Mouse (Mus musculus) stomach, embryonic 15.5 days (tissue): ENCODE results near the gene Dppa1. TPM values are rescaled to one million over a fixed set of nuclear protein-coding genes. Genes with fewer than 3 reads are reported as not detected.

ENCODE experiments used
- ATAC-seq: fragments of 200-750 bp; cut with Nextera tagmentation; 2 replicates; pipeline ENCODE4 v1.8.0; 2017; ENCODE audit warnings: low read depth, moderate number of reproducible peaks, moderate TSS enrichment; ENCODE audit not compliant: insufficient read depth, low FRiP score
- H3K27ac ChIP-seq: fragments of 300-500 bp; sonication (generic); 2 replicates; pipeline ENCODE4 v1.5.1; 2015; ENCODE audit warnings: mild to moderate bottlenecking, inconsistent platforms
- H3K27me3 ChIP-seq: fragments of 300-500 bp; sonication (generic); replicated peaks from 2 replicates; pipeline ENCODE4 v1.6.1; 2015; ENCODE audit warnings: inconsistent platforms
- H3K36me3 ChIP-seq: fragments of 300-500 bp; sonication (generic); 2 replicates; pipeline ENCODE4 v1.6.1; 2015; ENCODE audit warnings: inconsistent platforms
- H3K4me1 ChIP-seq: fragments of 300-500 bp; sonication (generic); 2 replicates; pipeline ENCODE4 v1.6.1; 2015; ENCODE audit warnings: inconsistent platforms
- H3K4me2 ChIP-seq: fragments of 300-500 bp; sonication (generic); 2 replicates; pipeline ENCODE4 v1.6.1; 2015; ENCODE audit warnings: mild to moderate bottlenecking, inconsistent platforms
- H3K4me3 ChIP-seq: fragments of 300-500 bp; sonication (generic); replicated peaks from 2 replicates; pipeline ENCODE4 v1.5.1; 2015; ENCODE audit warnings: inconsistent platforms
- H3K9ac ChIP-seq: fragments of 300-500 bp; sonication (generic); 2 replicates; pipeline ENCODE4 v1.6.1; 2015; ENCODE audit warnings: inconsistent platforms
- H3K9me3 ChIP-seq: fragments of 300-500 bp; sonication (generic); 2 replicates; pipeline ENCODE4 v1.6.1; 2016; ENCODE audit warnings: inconsistent platforms
- WGBS: fragments of 180-500 bp; shearing (Covaris S2); methylation state at CpG from one replicate; pipeline ENCODE4 v1.1.7; 2015; 5-methylcytosine and 5-hydroxymethylcytosine counted together
- polyA plus RNA-seq: library from polyadenylated mRNA; unstranded; fragments of >200 nt; fragmentation: Nextera tagmentation; extraction: Ambion mirVana; gene quantifications from 2 replicates; pipeline ENCODE4 v1.2.1, GENCODE M21; 2015

The Dppa1 gene
- polyA plus RNA-seq, 1 experiment from 2014 or later = not detected

DNA sequence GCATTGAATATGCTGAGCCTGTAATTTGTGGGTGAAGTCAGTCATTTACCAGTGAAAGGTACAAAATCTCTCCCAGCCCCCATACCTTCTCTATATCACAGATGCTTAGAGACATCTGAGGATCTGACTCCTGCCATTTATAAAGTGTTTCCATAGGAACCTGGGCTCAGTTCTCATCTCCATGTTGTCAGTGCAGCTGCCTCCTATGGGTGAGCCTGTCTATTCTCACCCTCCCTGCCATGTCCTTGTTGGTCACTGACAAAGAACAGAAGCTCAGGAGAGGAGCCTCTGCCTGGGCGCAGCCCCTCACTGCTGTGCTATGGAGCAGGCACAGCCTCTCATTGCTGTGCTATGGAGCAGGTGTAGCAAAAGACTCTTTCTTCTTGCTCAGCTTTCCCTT lies 9.1 kb downstream of the Dppa1 start:
- Histone ChIP-seq H3K4me2 (no peak overlapping the region), H3K9ac (no peak overlapping the region), H3K9me3 (no peaks in the 10 kb centered on the region), H3K27me3 (no peaks in the 10 kb centered on the region), H3K27ac (no peak overlapping the region), H3K4me1 (no peaks in the 10 kb centered on the region), H3K36me3 (no peaks in the 10 kb centered on the region), H3K4me3 (no peak overlapping the region)
- no peak for ATAC-seq
- 78% methylated on average over 1 of the region's 1 CpGs for WGBS

DNA sequence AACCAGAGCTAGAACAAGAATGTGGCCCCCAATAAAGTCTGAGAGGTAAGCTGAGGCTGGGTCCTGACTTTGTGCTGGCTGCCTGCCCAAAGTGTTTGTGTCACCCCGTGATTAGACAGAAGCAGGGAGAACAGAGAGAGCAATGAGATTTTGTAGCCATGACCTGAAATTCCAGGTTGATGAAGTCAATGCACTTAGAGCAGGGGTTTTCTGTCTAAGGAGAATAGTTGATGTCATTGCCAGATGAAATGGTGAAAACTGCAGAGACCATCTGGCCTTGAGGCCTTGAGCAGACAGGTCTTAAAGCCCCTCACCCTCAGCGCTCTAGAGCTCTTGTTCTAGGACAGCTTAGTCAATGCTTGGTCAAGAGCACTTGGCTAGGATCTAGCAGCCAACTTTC lies 36.6 kb downstream of the Dppa1 start:
- Histone ChIP-seq H3K36me3 (no peaks in the 10 kb centered on the region), H3K4me1 (no peaks in the 10 kb centered on the region), H3K9me3 (no peaks in the 10 kb centered on the region), H3K4me3 (no peak overlapping the region), H3K4me2 (no peak overlapping the region), H3K9ac (no peak overlapping the region), H3K27ac (no peak overlapping the region), H3K27me3 (no peaks in the 10 kb centered on the region)
- WGBS = 70% methylated on average over 2 of the region's 2 CpGs
- no peak for ATAC-seq

DNA sequence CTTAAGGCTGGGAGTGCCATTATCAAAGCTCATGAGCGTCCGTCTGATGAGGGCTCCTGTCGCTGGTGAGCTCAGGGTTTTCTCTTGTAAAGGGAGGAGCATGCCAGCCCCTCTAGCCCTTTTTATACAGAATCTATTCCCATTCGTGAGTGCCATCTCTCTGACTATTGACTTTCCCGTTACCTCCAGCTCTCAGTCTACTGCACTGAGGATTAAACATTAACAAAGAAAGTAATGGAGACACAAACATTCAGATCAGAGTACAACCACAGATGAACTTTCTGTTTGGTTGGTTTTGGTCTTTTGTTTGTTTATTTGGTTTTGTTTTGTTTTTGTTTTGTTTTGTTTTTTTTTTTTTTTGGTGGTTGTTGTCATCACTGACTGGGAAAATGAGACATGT lies 46.3 kb downstream of the Dppa1 start:
- no peaks in the 10 kb centered on the region for H3K4me1 ChIP-seq
- no peaks in the 10 kb centered on the region for H3K36me3 ChIP-seq
- ATAC-seq = no peak
- no peaks in the 10 kb centered on the region for H3K9me3 ChIP-seq
- H3K27ac ChIP-seq = no peak overlapping the region
- 76% methylated on average over 5 of the region's 5 CpGs for WGBS
- H3K4me2 ChIP-seq = no peak overlapping the region
- H3K27me3 ChIP-seq = no peaks in the 10 kb centered on the region
- H3K9ac ChIP-seq = no peak overlapping the region
- H3K4me3 ChIP-seq = no peak overlapping the region

DNA sequence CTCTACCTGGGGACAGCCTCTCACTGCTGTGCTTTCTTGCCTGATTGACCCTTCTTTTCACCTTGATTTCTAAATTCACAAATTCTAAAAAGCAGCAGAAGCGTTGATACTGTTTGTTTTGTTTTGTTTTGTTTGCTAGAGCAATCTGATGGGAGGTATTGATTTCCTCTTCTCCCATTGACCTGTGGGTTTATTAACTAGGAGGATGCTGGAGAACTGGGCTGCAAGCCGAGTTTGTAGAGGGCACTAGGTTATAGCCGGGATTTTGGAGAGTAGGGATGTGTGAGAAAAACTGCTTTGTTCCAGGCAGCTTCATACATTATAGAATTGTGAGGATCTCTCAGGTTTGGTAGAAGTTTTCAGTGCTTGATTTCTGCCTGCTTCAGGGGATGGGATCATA lies 48.6 kb downstream of the Dppa1 start:
- Histone ChIP-seq H3K9ac (no peak overlapping the region), H3K27me3 (no peaks in the 10 kb centered on the region), H3K4me3 (no peak overlapping the region), H3K4me2 (no peak overlapping the region), H3K36me3 (no peaks in the 10 kb centered on the region), H3K4me1 (no peaks in the 10 kb centered on the region), H3K9me3 (no peaks in the 10 kb centered on the region), H3K27ac (no peak overlapping the region)
- WGBS = 63% methylated on average over 3 of the region's 3 CpGs
- no peak for ATAC-seq

DNA sequence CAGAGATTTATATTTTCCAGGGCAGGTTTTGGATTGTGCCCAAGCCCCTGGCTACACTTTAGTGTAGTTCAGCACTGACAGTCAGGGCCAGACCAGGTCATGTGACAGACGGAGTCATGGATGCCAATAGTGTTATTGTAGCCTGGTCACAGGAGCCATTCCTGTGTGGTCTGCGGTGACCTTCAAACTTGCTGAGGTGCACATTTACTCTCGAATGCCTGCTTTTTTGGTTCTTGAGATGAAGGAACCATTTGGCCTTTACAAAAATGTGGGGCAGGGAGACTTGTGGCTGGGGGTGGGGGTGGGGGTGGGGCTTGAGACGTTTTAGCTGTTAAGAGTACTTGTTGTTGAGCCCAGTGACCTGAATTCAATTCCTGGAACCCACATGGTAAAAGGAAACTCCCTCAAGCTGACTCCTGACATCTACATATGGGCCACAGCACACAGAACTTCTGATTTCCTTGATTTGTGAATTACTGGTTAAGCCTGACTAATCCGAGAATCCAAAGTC lies 50.2 kb downstream of the Dppa1 start:
- 47% methylated on average over 5 of the region's 5 CpGs for WGBS
- Histone ChIP-seq H3K9ac (no peak overlapping the region), H3K9me3 (no peaks in the 10 kb centered on the region), H3K27me3 (no peaks in the 10 kb centered on the region), H3K4me3 (no peak overlapping the region), H3K4me2 (no peak overlapping the region), H3K27ac (no peak overlapping the region), H3K4me1 (no peaks in the 10 kb centered on the region), H3K36me3 (no peaks in the 10 kb centered on the region)
- ATAC-seq = no peak

DNA sequence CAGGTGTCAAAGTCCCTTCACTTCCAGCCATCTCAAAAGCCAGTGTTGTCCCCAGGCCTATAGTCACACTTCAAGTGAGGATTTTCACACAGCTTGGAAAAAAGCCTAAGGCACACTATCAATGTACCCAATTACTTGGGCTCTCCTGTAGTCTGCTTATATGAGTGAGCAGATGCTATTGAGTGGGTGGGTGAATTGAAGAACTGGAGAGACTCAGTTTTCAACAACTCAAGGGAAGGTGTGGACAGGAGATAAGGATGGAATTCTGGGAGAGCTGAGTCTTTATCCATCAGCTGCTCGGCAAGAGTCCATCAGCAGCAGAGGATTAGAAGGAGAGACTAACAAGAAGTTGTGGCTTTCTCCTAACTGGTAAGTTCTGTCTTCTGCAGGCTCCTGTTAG lies 57.7 kb downstream of the Dppa1 start, which contains the start of gene BC053393:
Gene BC053393, plus strand, starts transcription at position 210 of the 400 bp plus-strand sequence.
- Histone ChIP-seq H3K9ac (no peak within 1 kb of the TSS), H3K4me2 (no peak within 1 kb of the TSS), H3K4me3 (no peak within 1 kb of the TSS), H3K9me3 (no peaks in the 10 kb centered on the region), H3K27me3 (no peaks in the 10 kb centered on the region), H3K36me3 (no peaks in the 10 kb centered on the region), H3K27ac (no peak within 1 kb of the TSS), H3K4me1 (no peaks in the 10 kb centered on the region)
- 53% methylated on average over 1 of the region's 1 CpGs for WGBS
- no peak for ATAC-seq

DNA sequence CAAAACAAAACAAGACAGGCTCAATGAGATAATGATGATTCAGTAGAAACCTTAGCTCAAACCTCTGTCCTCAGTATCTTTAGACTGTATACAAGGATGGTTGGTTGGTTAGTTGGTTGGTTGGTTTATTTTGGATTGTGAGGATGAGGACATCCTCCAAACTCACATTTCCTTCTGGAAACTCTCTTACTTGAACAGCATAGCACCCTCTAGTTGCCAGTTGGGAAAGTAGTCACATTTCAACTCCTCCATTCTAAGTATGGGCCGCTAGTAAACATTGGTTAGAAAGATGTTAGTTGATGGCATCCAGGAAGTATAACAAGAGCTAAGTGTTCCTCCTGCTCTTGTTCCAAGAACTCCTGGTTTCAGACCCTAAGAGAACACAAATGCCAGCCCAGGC lies 60.0 kb downstream of the Dppa1 start:
- WGBS = 82% methylated on average over 1 of the region's 1 CpGs

DNA sequence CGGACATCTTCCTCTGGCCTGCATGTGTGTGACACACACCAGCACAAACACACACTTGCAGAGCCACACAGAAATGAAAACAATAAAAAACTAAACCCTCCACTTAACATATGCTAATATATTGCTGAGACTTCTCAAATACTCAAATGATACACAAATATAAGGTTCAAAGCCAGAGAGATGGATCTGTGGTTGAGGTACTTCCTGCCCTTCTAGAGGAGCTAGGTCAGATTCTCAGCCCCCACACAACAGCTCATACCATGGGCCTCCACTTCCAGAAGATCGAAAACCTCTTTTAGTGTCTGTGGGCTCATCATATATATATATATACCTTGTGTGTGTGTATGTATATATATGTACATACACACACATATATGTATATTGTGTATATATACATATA lies 63.1 kb downstream of the Dppa1 start:
- 83% methylated on average over 2 of the region's 2 CpGs for WGBS
- no peak for ATAC-seq

More for the DNA sequence above, 60.0 kb downstream of the Dppa1 start:
- Histone ChIP-seq H3K4me2 (no peak overlapping the region), H3K27ac (no peak overlapping the region), H3K4me1 (no peaks in the 10 kb centered on the region), H3K36me3 (no peaks in the 10 kb centered on the region), H3K4me3 (no peak overlapping the region), H3K9me3 (no peaks in the 10 kb centered on the region), H3K9ac (no peak overlapping the region), H3K27me3 (no peaks in the 10 kb centered on the region)
- ATAC-seq = no peak

DNA sequence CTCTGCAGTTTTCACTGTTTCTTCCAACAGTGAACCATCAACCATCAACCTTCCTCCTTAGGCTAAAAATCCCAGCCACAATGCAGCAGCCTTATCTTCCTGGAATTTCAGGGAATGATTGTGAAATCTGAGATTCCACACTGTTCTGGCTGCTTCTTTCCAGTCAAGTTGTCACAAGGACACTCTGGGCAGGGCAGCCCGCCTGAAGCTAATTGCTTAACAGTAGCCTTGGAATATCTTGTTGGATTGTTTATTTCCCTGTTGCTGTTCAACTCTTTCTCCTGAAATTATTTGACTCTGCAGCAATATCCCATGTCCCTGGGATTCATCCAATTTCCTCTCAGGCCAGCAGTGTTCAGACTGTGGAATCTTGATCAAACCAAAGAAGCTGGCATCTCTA lies 64.4 kb downstream of the Dppa1 start:
- 68% methylated on average over 1 of the region's 1 CpGs for WGBS

More for the DNA sequence above, 63.1 kb downstream of the Dppa1 start:
- Histone ChIP-seq H3K27ac (no peak overlapping the region), H3K36me3 (no peaks in the 10 kb centered on the region), H3K27me3 (no peaks in the 10 kb centered on the region), H3K9me3 (no peaks in the 10 kb centered on the region), H3K9ac (no peak overlapping the region), H3K4me2 (no peak overlapping the region), H3K4me1 (no peaks in the 10 kb centered on the region), H3K4me3 (no peak overlapping the region)

DNA sequence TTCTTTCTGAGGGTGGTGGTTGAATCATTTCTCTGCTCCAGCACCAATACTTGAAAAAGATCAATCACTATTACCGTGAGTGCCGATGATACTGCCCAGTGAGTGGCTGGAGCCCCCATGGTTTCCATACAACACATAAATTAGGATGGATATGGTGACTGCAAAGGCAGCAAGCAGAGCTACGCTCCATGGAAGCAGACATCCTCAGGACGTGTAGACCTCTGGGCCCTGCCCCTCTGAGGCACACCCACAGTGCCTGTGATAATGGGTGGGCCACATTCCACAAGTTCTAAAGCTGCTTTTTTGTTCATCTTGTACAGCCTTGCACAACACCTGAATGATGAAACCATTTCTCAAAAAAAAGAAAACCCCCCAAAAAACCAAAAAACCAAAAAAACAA lies 68.0 kb downstream of the Dppa1 start:
- no peaks in the 10 kb centered on the region for H3K27me3 ChIP-seq
- no peak overlapping the region for H3K4me3 ChIP-seq
- H3K4me1 ChIP-seq = no peaks in the 10 kb centered on the region
- H3K27ac ChIP-seq = no peak overlapping the region
- H3K36me3 ChIP-seq = no peaks in the 10 kb centered on the region
- H3K9me3 ChIP-seq = no peaks in the 10 kb centered on the region
- WGBS = 73% methylated on average over 4 of the region's 4 CpGs
- H3K4me2 ChIP-seq = no peak overlapping the region
- ATAC-seq = no peak
- H3K9ac ChIP-seq = no peak overlapping the region

More for the DNA sequence above, 64.4 kb downstream of the Dppa1 start:
- ATAC-seq = no peak
- Histone ChIP-seq H3K36me3 (no peaks in the 10 kb centered on the region), H3K9ac (no peak overlapping the region), H3K4me3 (no peak overlapping the region), H3K9me3 (no peaks in the 10 kb centered on the region), H3K27me3 (no peaks in the 10 kb centered on the region), H3K4me1 (no peaks in the 10 kb centered on the region), H3K4me2 (no peak overlapping the region), H3K27ac (no peak overlapping the region)

Other genes starting within 250 kb of the Dppa1 start
- gene Itk, start 239.7 kb downstream of the Dppa1 start, polyA plus RNA-seq = 0.22 and 0.26 TPM in 2 replicates
- not detected in 2 replicates for gene Fam71b, start 232.7 kb downstream of the Dppa1 start, polyA plus RNA-seq
- gene Med7, start 192.3 kb downstream of the Dppa1 start, polyA plus RNA-seq = 64.7 and 65.4 TPM in 2 replicates
- gene Havcr2, start 174.3 kb downstream of the Dppa1 start, polyA plus RNA-seq = 0.06 and 0.17 TPM in 2 replicates
- gene Gm12169, start 105.0 kb downstream of the Dppa1 start, polyA plus RNA-seq = not detected in 2 replicates
- not detected in 2 replicates for gene BC053393, start 57.7 kb downstream of the Dppa1 start, polyA plus RNA-seq
- 1.4 and 3.9 TPM in 2 replicates for gene Timd2, start 77.8 kb upstream of the Dppa1 start, polyA plus RNA-seq
- gene Havcr1, start 105.8 kb upstream of the Dppa1 start, polyA plus RNA-seq = 0.09 TPM in 1 of 2 replicates, not detected in the other
- gene Timd4, start 181.5 kb upstream of the Dppa1 start, polyA plus RNA-seq = 0.57 and 0.82 TPM in 2 replicates